In the genomic region with DNA sequence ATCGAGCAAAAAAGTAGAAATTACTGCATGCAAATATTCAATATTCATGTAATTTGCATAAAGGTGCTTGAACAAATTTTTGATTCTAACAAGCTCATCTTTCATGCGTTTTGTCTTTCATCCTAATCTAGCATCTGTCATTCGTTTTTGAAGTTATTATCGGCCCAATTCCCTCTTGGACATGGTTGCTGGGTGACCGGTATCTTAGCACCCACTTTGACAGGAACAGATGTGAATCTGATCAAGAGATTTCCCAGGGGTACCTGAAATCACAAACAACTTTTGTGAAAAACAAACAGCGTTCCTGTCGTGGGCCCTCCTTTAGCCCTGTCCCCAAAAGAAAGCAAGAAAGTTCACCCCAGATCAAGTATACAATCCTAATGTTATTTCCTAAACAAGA, we compare ENCODE assay signal across 24 mouse cellular contexts. TPM values are rescaled to one million over a fixed set of nuclear protein-coding genes. Genes with fewer than 3 reads are reported as not detected.
A peak's percentile ranks its signal among the peaks of the same experiment; 100 is the strongest.
DNase-seq lines count a peak whose midpoint lies in the region; ATAC-seq and TF ChIP-seq lines count a peak whose summit lies in the region.
"Had no signal": no experiment of that assay in that cellular context is flagged by ENCODE, and none has a peak within 500 bp of the region (broad histone marks: within the 10 kb centered on the region; RNA-seq: fewer than 3 reads in every experiment).

No protein-coding gene starts in this region.

- DNase-seq in forebrain, embryonic 11.5 days (ENCODE audit: low spot score): no peak
- no peak for DNase-seq in midbrain, embryonic 10.5 days (ENCODE audit: low spot score)
- peak; percentile 67 for DNase-seq in brain, embryonic 14.5 days (ENCODE audit: low read depth)
- no peak for DNase-seq in embryonic facial prominence, embryonic 10.5 days (ENCODE audit: low spot score)
- DNase-seq in kidney, adult 9 months: no peak
- DNase-seq: adrenal gland, postnatal 14 days; cerebellum, adult 18-20 months; cerebellum, adult 9-11 months; cerebellum, postnatal 36 days; forebrain, postnatal 0 days; gastrocnemius, postnatal 14 days; heart, adult 2 months; heart, postnatal 14 days had no signal

- 64% methylated on average over 7 of the region's 7 CpGs for WGBS in forebrain, embryonic 11.5 days
- WGBS in forebrain, embryonic 15.5 days: 38% methylated on average over 7 of the region's 7 CpGs
- WGBS in midbrain, embryonic 13.5 days: 14% methylated on average over 7 of the region's 7 CpGs
- WGBS in midbrain, embryonic 10.5 days: 48% methylated on average over 7 of the region's 7 CpGs
- 16% methylated on average over 7 of the region's 7 CpGs for WGBS in hindbrain, embryonic 13.5 days
- WGBS in embryonic facial prominence, embryonic 10.5 days: 59% methylated on average over 7 of the region's 7 CpGs

- peaks cover 6% of the 10 kb centered on the region for H3K4me1 ChIP-seq in forebrain, embryonic 11.5 days (replicated peaks; ENCODE audit: control insufficient read depth, insufficient read depth, low read length)
- H3K4me1 ChIP-seq in forebrain, embryonic 15.5 days: 0 out of 2 replicates have a peak, but pooled peaks cover 6% of the 10 kb centered on the region
- peaks cover 24% of the 10 kb centered on the region for H3K4me1 ChIP-seq in midbrain, embryonic 13.5 days (replicated peaks)
- H3K4me1 ChIP-seq in midbrain, embryonic 10.5 days: peaks cover 38% of the 10 kb centered on the region
- peaks cover 18% of the 10 kb centered on the region for H3K4me1 ChIP-seq in hindbrain, embryonic 13.5 days (replicated peaks)
- H3K4me1 ChIP-seq in embryonic facial prominence, embryonic 10.5 days: no peaks in the 10 kb centered on the region
- H3K4me1 ChIP-seq: embryonic facial prominence, embryonic 12.5 days; heart, embryonic 15.5 days had no signal

- no peak for ATAC-seq in forebrain, embryonic 11.5 days (replicated peaks; ENCODE audit: low FRiP score)
- no peak for ATAC-seq in forebrain, embryonic 15.5 days (replicated peaks)
- ATAC-seq in midbrain, embryonic 13.5 days: peak; percentile 38
- no peak for ATAC-seq in hindbrain, embryonic 13.5 days (ENCODE audit: low FRiP score)
- ATAC-seq: activated CD4-positive, CD25-positive, alpha-beta regulatory T cell, adult 4 months; forebrain, postnatal 0 days; inflammation-experienced regulatory T-cells, adult 6 months; Patski had no signal

- no peaks in the 10 kb centered on the region for H3K27me3 ChIP-seq in forebrain, embryonic 11.5 days (ENCODE audit: control insufficient read depth, insufficient read depth, low read length)
- no peaks in the 10 kb centered on the region for H3K27me3 ChIP-seq in forebrain, embryonic 15.5 days
- no peaks in the 10 kb centered on the region for H3K27me3 ChIP-seq in midbrain, embryonic 13.5 days
- H3K27me3 ChIP-seq in midbrain, embryonic 10.5 days (ENCODE audit: low read depth, poor library complexity, severe bottlenecking): no peaks in the 10 kb centered on the region
- H3K27me3 ChIP-seq in hindbrain, embryonic 13.5 days: no peaks in the 10 kb centered on the region
- no peaks in the 10 kb centered on the region for H3K27me3 ChIP-seq in embryonic facial prominence, embryonic 10.5 days (replicated peaks; ENCODE audit: low read depth, poor library complexity, severe bottlenecking)
- H3K27me3 ChIP-seq: embryonic facial prominence, embryonic 12.5 days; forebrain, embryonic 12.5 days; heart, embryonic 15.5 days had no signal

- TF ChIP-seq POLR2A in brain, embryonic 14.5 days (IDR thresholded peaks at IDR 0.05; ENCODE audit: borderline replicate concordance, extremely low read depth, insufficient read depth, insufficient read length, poor library complexity, severe bottlenecking): no peak

- peak overlapping the region; percentile 18; the same call in 1 of the 2 replicates for H3K27ac ChIP-seq in forebrain, embryonic 11.5 days (ENCODE audit: low read depth, low read length)
- H3K27ac ChIP-seq in forebrain, embryonic 15.5 days (replicated peaks): no peak overlapping the region
- H3K27ac ChIP-seq in midbrain, embryonic 13.5 days: no peak overlapping the region
- no peak overlapping the region; the same call in 1 of the 2 replicates for H3K27ac ChIP-seq in midbrain, embryonic 10.5 days (replicated peaks)
- H3K27ac ChIP-seq in hindbrain, embryonic 13.5 days: no peak overlapping the region
- no peak overlapping the region for H3K27ac ChIP-seq in embryonic facial prominence, embryonic 10.5 days (replicated peaks)
- H3K27ac ChIP-seq: embryonic facial prominence, embryonic 12.5 days; heart, adult 2 months; heart, embryonic 15.5 days had no signal

- H3K4me2 ChIP-seq in forebrain, embryonic 11.5 days (ENCODE audit: low read depth, low read length, severe bottlenecking): no peak overlapping the region
- no peak overlapping the region for H3K4me2 ChIP-seq in forebrain, embryonic 15.5 days (replicated peaks)
- H3K4me2 ChIP-seq in midbrain, embryonic 13.5 days (replicated peaks): no peak overlapping the region
- H3K4me2 ChIP-seq in hindbrain, embryonic 13.5 days: 0 out of 2 replicates have a peak overlapping the region, but pooled peaks have one; percentile 15
- H3K4me2 ChIP-seq: embryonic facial prominence, embryonic 12.5 days; forebrain, embryonic 12.5 days; heart, embryonic 11.5 days; heart, embryonic 15.5 days had no signal

- TF ChIP-seq CTCF in brain, embryonic 14.5 days (IDR thresholded peaks at IDR 0.05; ENCODE audit: borderline replicate concordance, extremely low read depth, insufficient read depth, insufficient read length): no peak

- H3K9ac ChIP-seq in forebrain, embryonic 11.5 days (ENCODE audit: low read length): no peak overlapping the region
- no peak overlapping the region for H3K9ac ChIP-seq in forebrain, embryonic 15.5 days (replicated peaks)
- no peak overlapping the region for H3K9ac ChIP-seq in midbrain, embryonic 13.5 days (replicated peaks)
- no peak overlapping the region for H3K9ac ChIP-seq in hindbrain, embryonic 13.5 days
- H3K9ac ChIP-seq: embryonic facial prominence, embryonic 12.5 days; forebrain, embryonic 12.5 days; forebrain, postnatal 0 days; heart, embryonic 15.5 days had no signal

- no peaks in the 10 kb centered on the region for H3K9me3 ChIP-seq in forebrain, embryonic 11.5 days (ENCODE audit: control insufficient read depth, low read length)
- H3K9me3 ChIP-seq in forebrain, embryonic 15.5 days: no peaks in the 10 kb centered on the region
- no peaks in the 10 kb centered on the region for H3K9me3 ChIP-seq in midbrain, embryonic 13.5 days
- H3K9me3 ChIP-seq in midbrain, embryonic 10.5 days (replicated peaks): no peaks in the 10 kb centered on the region
- no peaks in the 10 kb centered on the region for H3K9me3 ChIP-seq in hindbrain, embryonic 13.5 days
- H3K9me3 ChIP-seq in embryonic facial prominence, embryonic 10.5 days: no peaks in the 10 kb centered on the region
- H3K9me3 ChIP-seq: embryonic facial prominence, embryonic 12.5 days; forebrain, embryonic 12.5 days; heart, embryonic 15.5 days had no signal

- no peak overlapping the region for H3K4me3 ChIP-seq in forebrain, embryonic 11.5 days (ENCODE audit: low read depth, low read length)
- no peak overlapping the region for H3K4me3 ChIP-seq in forebrain, embryonic 15.5 days
- no peak overlapping the region for H3K4me3 ChIP-seq in midbrain, embryonic 13.5 days (replicated peaks)
- no peak overlapping the region for H3K4me3 ChIP-seq in midbrain, embryonic 10.5 days
- no peak overlapping the region for H3K4me3 ChIP-seq in hindbrain, embryonic 13.5 days
- no peak overlapping the region for H3K4me3 ChIP-seq in embryonic facial prominence, embryonic 10.5 days
- H3K4me3 ChIP-seq: embryonic facial prominence, embryonic 12.5 days; forebrain, embryonic 12.5 days; heart, adult 2 months; heart, embryonic 15.5 days had no signal

- H3K36me3 ChIP-seq in forebrain, embryonic 11.5 days (ENCODE audit: control insufficient read depth, insufficient read depth, low read length): no peaks in the 10 kb centered on the region
- no peaks in the 10 kb centered on the region for H3K36me3 ChIP-seq in forebrain, embryonic 15.5 days
- no peaks in the 10 kb centered on the region for H3K36me3 ChIP-seq in midbrain, embryonic 13.5 days
- H3K36me3 ChIP-seq in midbrain, embryonic 10.5 days: no peaks in the 10 kb centered on the region
- no peaks in the 10 kb centered on the region for H3K36me3 ChIP-seq in hindbrain, embryonic 13.5 days
- H3K36me3 ChIP-seq in embryonic facial prominence, embryonic 10.5 days (replicated peaks): no peaks in the 10 kb centered on the region
- H3K36me3 ChIP-seq: embryonic facial prominence, embryonic 12.5 days; forebrain, embryonic 12.5 days; heart, embryonic 15.5 days had no signal

RNA-seq across cellular contexts. Expression of a gene that starts 12.8 kb away (rescaled TPM):
- polyA plus RNA-seq in forebrain, embryonic 11.5 days (2014; fragmentation: Nextera tagmentation; extraction: Ambion mirVana): 21.7 and 25.3 TPM in 2 replicates
- 7.8 and 8.4 TPM in 2 replicates for polyA plus RNA-seq in forebrain, embryonic 15.5 days (2015; fragmentation: Nextera tagmentation; extraction: Ambion mirVana)
- polyA plus RNA-seq in midbrain, embryonic 13.5 days (2015; fragmentation: Nextera tagmentation; extraction: Ambion mirVana): 13.6 and 14.6 TPM in 2 replicates
- polyA plus RNA-seq in midbrain, embryonic 10.5 days (2016; fragmentation: Nextera tagmentation; extraction: Ambion mirVana): 10.1 and 13.1 TPM in 2 replicates
- 13.1 and 23.1 TPM in 2 replicates for polyA plus RNA-seq in brain, embryonic 14.5 days (2012; rRNA removed)
- 19.8 and 20.5 TPM in 2 replicates for polyA plus RNA-seq in hindbrain, embryonic 13.5 days (2015; fragmentation: Nextera tagmentation; extraction: Ambion mirVana)
- 9.4 and 9.7 TPM in 2 replicates for polyA plus RNA-seq in embryonic facial prominence, embryonic 10.5 days (2016; fragmentation: Nextera tagmentation; extraction: Ambion mirVana)
- polyA plus RNA-seq: activated CD4-positive, CD25-positive, alpha-beta regulatory T cell, adult 4 months; C2C12; inflammation-experienced regulatory T-cells, adult 6 months had no signal
